Mouse (Mus musculus) cortical plate, adult 2 months (tissue): ENCODE measurements around the gene Alkbh6. TPM values are rescaled to one million over a fixed set of nuclear protein-coding genes. Genes with fewer than 3 reads are reported as not detected.

Experiments used
- H3K27ac ChIP-seq: fragments of 200-500 bp; 2 replicates; pipeline ENCODE4 v1.5.1; 2012; ENCODE audit warnings: low read length, control low read depth, inconsistent platforms; ENCODE audit not compliant: insufficient read depth
- H3K4me1 ChIP-seq: fragments of 200-500 bp; 2 replicates; pipeline ENCODE4 v1.6.1; 2011; ENCODE audit warnings: low read length; ENCODE audit not compliant: control insufficient read depth, insufficient read depth
- H3K4me3 ChIP-seq: fragments of 200-500 bp; 2 replicates; pipeline ENCODE4 v1.5.1; 2011; ENCODE audit warnings: mild to moderate bottlenecking, low read length, control low read depth; ENCODE audit not compliant: insufficient read depth
- CTCF ChIP-seq: fragments of 200-500 bp; IDR thresholded peaks from 2 replicates; pipeline ENCODE4 v1.5.1; 2011; ENCODE audit warnings: mild to moderate bottlenecking, control low read depth, low read length; ENCODE audit not compliant: insufficient read depth; ENCODE audit errors: extremely low read depth
- POLR2A ChIP-seq: fragments of 200-500 bp; IDR thresholded peaks from 2 replicates; pipeline ENCODE4 v1.6.1; 2011; ENCODE audit warnings: mild to moderate bottlenecking, low read length, control low read depth; ENCODE audit not compliant: insufficient read depth; ENCODE audit errors: extremely low read depth
- polyA plus RNA-seq: library from polyadenylated mRNA; depleted of rRNA; stranded (reverse); fragments of >200 nt; gene quantifications from 2 replicates; pipeline ENCODE4 v1.2.3, GENCODE M21; 2012

Alkbh6 gene
- polyA plus RNA-seq, 1 experiment, result 135 TPM

- TF ChIP-seq CTCF, result no peak
- no peak for TF ChIP-seq POLR2A
- Histone ChIP-seq H3K4me1 (peaks cover 13% of the 10 kb centered on the region), H3K4me3 (no peak overlapping the region), H3K27ac (peak overlapping the region; percentile 41; the same call in 1 of the 2 replicates)
These were observed 13.4 kb upstream of the Alkbh6 start for GRCm38 (mm10) chr7:30295103-30295502.

DNA sequence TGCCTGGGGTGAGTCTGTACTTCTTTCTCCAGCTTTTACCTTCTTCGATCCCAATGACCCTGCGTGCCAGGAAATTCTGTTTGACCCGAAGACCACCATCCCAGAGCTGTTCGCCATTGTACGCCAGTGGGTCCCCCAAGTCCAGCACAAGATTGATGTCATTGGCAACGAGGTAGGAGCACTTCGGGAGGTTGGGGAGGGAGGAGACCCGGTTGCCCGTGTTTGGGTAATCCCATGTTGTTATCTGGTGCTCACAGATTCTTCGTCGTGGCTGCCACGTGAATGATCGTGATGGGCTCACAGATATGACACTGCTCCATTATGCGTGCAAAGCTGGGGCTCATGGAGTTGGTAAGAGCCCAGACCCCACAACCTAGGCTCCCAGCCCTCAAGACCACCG is 11.7 kb upstream of the Alkbh6 start:
- peaks cover 9% of the 10 kb centered on the region for H3K4me1 ChIP-seq

DNA sequence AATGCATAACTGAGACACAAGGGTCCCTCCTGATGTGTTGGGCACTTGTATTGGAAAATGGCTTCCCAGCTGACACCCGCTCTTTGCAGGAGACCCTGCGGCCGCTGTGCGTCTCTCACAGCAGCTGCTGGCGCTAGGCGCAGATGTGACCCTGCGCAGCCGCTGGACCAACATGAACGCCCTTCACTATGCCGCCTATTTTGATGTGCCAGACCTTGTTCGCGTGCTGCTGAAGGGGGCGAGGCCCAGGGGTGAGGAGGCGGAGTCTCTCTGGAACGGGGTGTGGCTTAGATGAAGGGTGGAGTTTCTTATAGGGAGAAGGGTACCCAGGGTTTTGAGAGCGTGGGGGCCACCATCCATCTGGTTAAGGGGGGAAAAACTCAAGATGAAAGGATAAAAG is 11.3 kb upstream of the Alkbh6 start:
- Histone ChIP-seq H3K27ac (no peak overlapping the region), H3K4me3 (no peak overlapping the region), H3K4me1 (peaks cover 9% of the 10 kb centered on the region)
- TF ChIP-seq CTCF (no peak), POLR2A (no peak)

More for the DNA sequence above, 11.7 kb upstream of the Alkbh6 start:
- TF ChIP-seq POLR2A (no peak), CTCF (no peak)
- Histone ChIP-seq H3K4me3 (no peak overlapping the region), H3K27ac (no peak overlapping the region)

DNA sequence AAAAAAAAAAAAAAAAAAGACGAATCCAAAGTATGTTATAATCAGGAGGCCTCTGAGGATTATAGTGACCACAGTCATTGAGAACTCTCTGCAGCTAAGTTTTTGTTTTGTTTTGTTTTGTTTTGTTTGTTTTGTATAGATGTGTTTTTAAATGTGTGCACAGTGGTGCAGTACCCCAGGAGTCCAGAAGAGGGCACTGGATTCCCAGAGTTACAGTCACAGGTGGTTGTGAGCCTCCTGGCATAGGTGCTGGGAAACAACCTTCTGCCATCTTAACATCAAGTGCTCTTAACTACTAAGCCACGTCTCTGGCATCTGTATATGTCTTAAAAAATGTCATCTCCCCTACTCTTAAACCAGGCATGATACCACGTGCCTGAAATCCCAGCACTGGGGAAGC is 7.6 kb upstream of the Alkbh6 start:
- Histone ChIP-seq H3K4me1 (no peaks in the 10 kb centered on the region), H3K27ac (no peak overlapping the region), H3K4me3 (no peak overlapping the region)
- TF ChIP-seq CTCF (peak; percentile 70), POLR2A (peak; percentile 18; the same call in 1 of the 2 replicates)

GRCm38 (mm10) chr7:30306083-30306779 is 2.3 kb upstream of the Alkbh6 start:
- no peaks in the 10 kb centered on the region for H3K4me1 ChIP-seq
- TF ChIP-seq POLR2A (peak; percentile 13; the same call in 1 of the 2 replicates), CTCF (peak; percentile 49)
- no peak overlapping the region for H3K27ac ChIP-seq
- no peak overlapping the region for H3K4me3 ChIP-seq

DNA sequence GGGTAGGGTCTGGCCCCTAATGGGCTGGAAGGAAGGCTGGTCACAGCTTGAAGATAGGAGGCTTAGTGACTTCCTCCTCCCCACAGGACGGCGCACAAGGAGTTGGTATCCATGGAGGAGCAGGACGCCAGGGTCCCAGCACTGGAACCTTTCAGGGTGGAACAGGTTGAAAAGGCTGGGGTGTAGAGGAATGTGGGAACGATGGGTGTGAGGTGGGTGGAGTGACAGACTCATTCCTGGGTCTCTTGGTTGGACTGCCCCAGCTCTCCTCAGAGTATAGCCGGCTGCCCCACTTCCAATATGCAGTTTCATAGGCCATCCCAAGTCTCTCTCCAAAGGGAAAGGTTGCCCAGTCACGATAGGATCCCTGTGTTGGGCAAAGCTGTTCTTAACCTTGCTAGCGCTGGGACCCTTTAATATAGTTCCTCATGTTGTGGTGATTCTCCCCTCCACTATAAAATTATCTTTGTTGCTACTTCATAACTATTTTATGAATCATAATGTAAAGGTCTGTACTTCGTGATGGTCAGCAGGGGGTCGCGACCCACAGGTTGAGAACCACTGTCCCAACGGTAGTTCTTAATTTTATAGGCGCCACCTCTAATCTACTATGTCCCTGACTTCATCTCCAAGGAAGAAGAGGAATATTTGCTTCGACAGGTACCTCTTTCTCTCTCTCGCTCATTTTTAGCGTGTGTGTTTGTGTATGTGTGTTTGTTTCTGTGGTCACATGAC is 1.0 kb downstream of the Alkbh6 start:
- Histone ChIP-seq H3K4me3 (peak overlapping the region; percentile 54), H3K4me1 (no peaks in the 10 kb centered on the region), H3K27ac (no peak overlapping the region)
- no peak for TF ChIP-seq POLR2A
- no peak for TF ChIP-seq CTCF

DNA sequence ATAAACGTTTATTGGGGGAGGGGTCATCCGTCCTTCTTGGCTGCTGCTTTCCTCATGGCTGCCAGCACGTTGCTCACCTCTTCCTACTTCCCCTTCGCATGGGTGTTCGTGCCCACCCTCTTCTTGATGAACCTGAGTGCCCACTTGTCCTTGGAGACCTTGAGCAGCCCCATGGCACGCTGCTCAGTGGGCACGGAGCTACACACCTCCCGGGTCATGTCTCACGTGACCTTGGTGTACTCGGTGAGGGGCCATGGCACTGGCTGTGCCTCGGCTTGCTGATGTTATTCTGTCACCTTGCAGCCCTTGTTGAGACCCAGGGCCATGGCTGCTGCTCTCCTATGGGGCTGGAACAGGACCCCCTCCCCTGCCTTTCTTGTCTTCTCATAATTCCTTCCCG is 1.6 kb downstream of the Alkbh6 start:
- TF ChIP-seq CTCF (no peak), POLR2A (no peak)
- no peaks in the 10 kb centered on the region for H3K4me1 ChIP-seq
- H3K4me3 ChIP-seq, result no peak overlapping the region
- H3K27ac ChIP-seq, result no peak overlapping the region

DNA sequence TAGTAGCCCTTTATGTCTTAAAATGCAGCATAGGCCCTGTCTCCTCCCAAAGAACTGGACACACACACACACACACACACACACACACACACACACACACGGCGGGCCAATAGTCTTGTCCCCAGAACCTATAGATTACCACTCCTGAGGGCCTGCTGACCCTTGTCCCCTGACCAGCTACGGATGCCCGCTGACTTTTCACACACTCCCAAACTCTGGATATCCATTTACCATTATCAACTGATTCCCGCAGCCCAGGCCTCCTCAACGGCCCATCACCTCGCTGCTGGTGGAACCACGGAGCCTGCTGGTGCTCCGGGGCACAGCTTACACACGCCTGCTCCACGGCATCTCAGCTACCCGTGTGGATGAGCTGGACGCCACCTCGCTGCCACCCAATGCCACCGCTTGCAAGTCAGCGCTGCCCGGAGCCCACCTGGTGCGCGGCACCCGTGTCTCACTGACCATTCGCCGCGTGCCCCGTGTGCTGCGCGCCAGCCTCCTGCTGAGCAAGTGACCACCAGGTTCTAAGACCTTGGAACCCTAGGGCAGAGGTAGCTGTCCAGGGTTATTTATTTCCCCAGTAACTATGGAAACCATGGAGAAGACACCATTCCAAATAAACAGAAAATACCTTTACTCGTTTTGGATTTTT is 5.3 kb downstream of the Alkbh6 start:
- no peak for TF ChIP-seq POLR2A
- TF ChIP-seq CTCF, result no peak

GRCm38 (mm10) chr7:30314721-30315155 is 6.2 kb downstream of the Alkbh6 start, which contains the start of gene Syne4:
Syne4 (plus strand) TSS chr7:30314807.
- no peak for TF ChIP-seq CTCF
- TF ChIP-seq POLR2A, result no peak
- no peak within 1 kb of the TSS for H3K4me3 ChIP-seq
- no peak within 1 kb of the TSS for H3K27ac ChIP-seq
- no peaks in the 10 kb centered on the region for H3K4me1 ChIP-seq

More for the DNA sequence above, 5.3 kb downstream of the Alkbh6 start:
- Histone ChIP-seq H3K4me1 (no peaks in the 10 kb centered on the region), H3K4me3 (no peak overlapping the region), H3K27ac (no peak overlapping the region)
